Mouse (Mus musculus) MEL (cell line): ENCODE data around the gene Gab2. TPM values are rescaled to one million over a fixed set of nuclear protein-coding genes. Genes with fewer than 3 reads are reported as not detected.

ENCODE experiments used
- DNase-seq: peaks from one replicate; pipeline ENCODE4 v3.0.0; 2011; ENCODE audit warnings: low read depth, low spot score
- H3K27ac ChIP-seq: 2 replicates; pipeline ENCODE4 v1.5.1; 2012; ENCODE audit warnings: low read depth, mild to moderate bottlenecking, control low read depth, low read length, moderate library complexity; ENCODE audit not compliant: control insufficient read depth
- H3K27me3 ChIP-seq, 2 experiments: fragments of 150-350 bp in 1 of 2; sonication (generic) in 1 of 2; 2 replicates each; pipeline ENCODE4 v1.6.1; 2012; ENCODE audit warnings: low read length in 2 of 2, mild to moderate bottlenecking in 2 of 2, improper control_type of control experiment in 1 of 2, moderate library complexity in 1 of 2; ENCODE audit not compliant: insufficient read depth in 2 of 2, control insufficient read depth in 1 of 2
- H3K36me3 ChIP-seq, 2 experiments: 2 replicates each; pipeline ENCODE4 v1.6.1; 2012 to 2014; ENCODE audit warnings: low read length in 2 of 2, improper control_type of control experiment in 1 of 2, inconsistent platforms in 1 of 2, mild to moderate bottlenecking in 1 of 2; ENCODE audit not compliant: insufficient read depth in 2 of 2, control insufficient read depth in 1 of 2
- H3K4me1 ChIP-seq, 2 experiments: fragments of 150-350 bp in 1 of 2; sonication (generic) in 1 of 2; 2 replicates each; pipeline ENCODE4 v1.6.1; 2012; ENCODE audit warnings: low read length in 2 of 2, improper control_type of control experiment in 1 of 2, mild to moderate bottlenecking in 1 of 2; ENCODE audit not compliant: insufficient read depth in 2 of 2, control insufficient read depth in 1 of 2
- H3K4me3 ChIP-seq, 2 experiments: fragments of 150-350 bp in 1 of 2; sonication (generic) in 1 of 2; 2 replicates each; pipeline ENCODE4 v1.5.1; 2012; ENCODE audit warnings: low read depth in 2 of 2, low read length in 2 of 2, mild to moderate bottlenecking in 2 of 2, moderate library complexity in 2 of 2, control low read depth in 1 of 2, improper control_type of control experiment in 1 of 2; ENCODE audit not compliant: control insufficient read depth in 1 of 2, insufficient read depth in 1 of 2
- H3K79me2 ChIP-seq: 2 replicates; pipeline ENCODE4 v1.6.1; 2012; ENCODE audit warnings: mild to moderate bottlenecking, low read length, moderate library complexity; ENCODE audit not compliant: control insufficient read depth, poor library complexity, insufficient read depth
- H3K9ac ChIP-seq: 2 replicates; pipeline ENCODE4 v1.6.1; 2012; ENCODE audit warnings: low read depth, mild to moderate bottlenecking, control low read depth, low read length, moderate library complexity; ENCODE audit not compliant: control insufficient read depth, poor library complexity, severe bottlenecking
- H3K9me3 ChIP-seq: fragments of 150-350 bp; sonication (generic); replicated peaks from 2 replicates; pipeline ENCODE4 v1.6.1; 2012; ENCODE audit warnings: mild to moderate bottlenecking, low read length, improper control_type of control experiment, moderate library complexity; ENCODE audit not compliant: insufficient read depth
- BHLHE40 ChIP-seq: IDR thresholded peaks from 2 replicates; pipeline ENCODE4 v1.6.1; 2012; ENCODE audit warnings: low read depth, mild to moderate bottlenecking, inconsistent platforms, low read length, improper control_type of control experiment, borderline replicate concordance
- CHD2 ChIP-seq: IDR thresholded peaks from 2 replicates; pipeline ENCODE4 v1.6.1; 2011; ENCODE audit warnings: low read length, improper control_type of control experiment
- CTCF ChIP-seq, 3 experiments: IDR thresholded peaks in 2 of 3; conservative IDR thresholded peaks in 1 of 3; 2 replicates each; pipeline ENCODE4 v1.5.1; 2011 to 2012; ENCODE audit warnings: low read length in 3 of 3, low read depth in 2 of 3, mild to moderate bottlenecking in 2 of 3, improper control_type of control experiment in 1 of 3, inconsistent platforms in 1 of 3, mixed read lengths in 1 of 3, moderate library complexity in 1 of 3; ENCODE audit not compliant: control insufficient read depth in 1 of 3, insufficient read depth in 1 of 3, poor library complexity in 1 of 3, severe bottlenecking in 1 of 3
- GABPA ChIP-seq: IDR thresholded peaks from 2 replicates; pipeline ENCODE4 v1.6.1; 2012; ENCODE audit warnings: low read depth, mild to moderate bottlenecking, inconsistent platforms, low read length, improper control_type of control experiment, moderate library complexity
- GATA1 ChIP-seq: IDR thresholded peaks from 2 replicates; pipeline ENCODE4 v1.6.1; 2011; ENCODE audit warnings: low read depth, low read length, improper control_type of control experiment
- HCFC1 ChIP-seq: IDR thresholded peaks from 2 replicates; pipeline ENCODE4 v1.6.1; 2012; ENCODE audit warnings: low read depth, mild to moderate bottlenecking, inconsistent platforms, low read length, improper control_type of control experiment, moderate library complexity
- KAT2A ChIP-seq: conservative IDR thresholded peaks from 2 replicates; pipeline ENCODE4 v1.6.1; 2012; ENCODE audit warnings: low read depth, low read length, improper control_type of control experiment, inconsistent platforms
- MAFK ChIP-seq: IDR thresholded peaks from 2 replicates; pipeline ENCODE4 v1.6.1; 2011; ENCODE audit warnings: low read depth, mild to moderate bottlenecking, low read length, improper control_type of control experiment, borderline replicate concordance
- MAX ChIP-seq: IDR thresholded peaks from 2 replicates; pipeline ENCODE4 v1.6.1; 2011; ENCODE audit warnings: low read length, improper control_type of control experiment
- MAZ ChIP-seq: IDR thresholded peaks from 2 replicates; pipeline ENCODE4 v1.6.1; 2012; ENCODE audit warnings: low read depth, mild to moderate bottlenecking, inconsistent platforms, low read length, improper control_type of control experiment
- MXI1 ChIP-seq: IDR thresholded peaks from 2 replicates; pipeline ENCODE4 v1.6.1; 2011; ENCODE audit warnings: mild to moderate bottlenecking, low read depth, low read length, improper control_type of control experiment
- MYC ChIP-seq: IDR thresholded peaks from 2 replicates; pipeline ENCODE4 v1.6.1; 2011; ENCODE audit warnings: low read depth, mild to moderate bottlenecking, low read length, improper control_type of control experiment, moderate library complexity
- POLR2A ChIP-seq, 2 experiments: IDR thresholded peaks; 2 replicates each; pipeline ENCODE4 v1.6.1; 2011 to 2012; ENCODE audit warnings: low read length in 2 of 2, mild to moderate bottlenecking in 2 of 2, control low read depth in 1 of 2, improper control_type of control experiment in 1 of 2, low read depth in 1 of 2, moderate library complexity in 1 of 2; ENCODE audit not compliant: control insufficient read depth in 1 of 2, insufficient read depth in 1 of 2, poor library complexity in 1 of 2
- POLR2AphosphoS2 ChIP-seq: IDR thresholded peaks from 2 replicates; pipeline ENCODE4 v1.6.1; 2011; ENCODE audit warnings: low read length, improper control_type of control experiment
- POLR2AphosphoS5 ChIP-seq: IDR thresholded peaks from 2 replicates; pipeline ENCODE4 v1.6.1; 2012; ENCODE audit warnings: low read depth, borderline replicate concordance, mild to moderate bottlenecking, inconsistent platforms, low read length, moderate library complexity, mixed read lengths
- RAD21 ChIP-seq: IDR thresholded peaks from 2 replicates; pipeline ENCODE4 v1.6.1; 2011; ENCODE audit warnings: mild to moderate bottlenecking, low read depth, low read length, improper control_type of control experiment
- TAL1 ChIP-seq: IDR thresholded peaks from 2 replicates; pipeline ENCODE4 v1.6.1; 2012; ENCODE audit warnings: mild to moderate bottlenecking, inconsistent platforms, low read length, moderate library complexity, mixed read lengths
- TBP ChIP-seq: IDR thresholded peaks from 2 replicates; pipeline ENCODE4 v1.8.0; 2011; ENCODE audit warnings: low read depth, low read length, improper control_type of control experiment
- ZKSCAN1 ChIP-seq: IDR thresholded peaks from 2 replicates; pipeline ENCODE4 v1.6.1; 2012; ENCODE audit warnings: low read depth, mild to moderate bottlenecking, inconsistent platforms, low read length, improper control_type of control experiment, moderate library complexity
- ZNF384 ChIP-seq: IDR thresholded peaks from 2 replicates; pipeline ENCODE4 v1.6.1; 2012; ENCODE audit warnings: low read depth, mild to moderate bottlenecking, inconsistent platforms, low read length, improper control_type of control experiment
- polyA plus RNA-seq, 2 experiments: library from polyadenylated mRNA; stranded (reverse) in 1 of 2; unstranded in 1 of 2; fragments of >175 nt in 1 of 2; fragments of >200 nt in 1 of 2; gene quantifications; 2 replicates each; pipeline versions ENCODE4 v1.2.1 to v1.2.4; 2012; ENCODE audit warnings: low replicate concordance in 2 of 2, low read depth in 1 of 2; ENCODE audit not compliant: insufficient read length in 2 of 2, insufficient read depth in 1 of 2, missing spikeins in 1 of 2
- total RNA-seq: library from RNA; depleted of rRNA; stranded (reverse); fragments of 300-350 nt; gene quantifications from 2 replicates; pipeline ENCODE4 v1.2.3, GENCODE M21; 2012

The Gab2 gene
- total and polyA plus RNA-seq, 3 experiments: 5.0 to 11.5 TPM; not detected in 1

DNA sequence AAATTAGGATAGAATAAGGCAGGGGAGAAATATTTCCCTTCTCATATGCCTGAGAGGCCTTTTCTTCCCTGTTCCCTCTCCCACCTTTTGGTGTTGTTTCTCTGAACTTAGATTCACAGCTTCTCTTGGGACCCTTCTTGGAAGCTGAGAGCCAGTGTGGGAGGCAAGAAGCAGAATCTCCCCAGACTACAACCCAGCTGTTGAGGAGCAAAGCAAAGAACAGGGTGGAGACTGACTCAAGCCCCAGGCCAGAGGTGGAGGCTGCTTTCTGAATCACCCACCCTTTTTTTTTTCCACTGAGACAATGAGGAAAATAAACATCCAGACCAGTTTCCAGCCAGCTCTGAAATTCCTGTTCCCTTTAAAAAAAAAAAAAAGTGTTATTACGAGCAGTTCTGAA is 166.3 kb downstream of the Gab2 start:
- H3K9ac ChIP-seq: no peak overlapping the region
- no peak overlapping the region for H3K27ac ChIP-seq
- no peak for TF ChIP-seq MAX
- no peak for TF ChIP-seq TBP
- no peak for TF ChIP-seq MAZ
- no peak for TF ChIP-seq MAFK
- TF ChIP-seq POLR2AphosphoS2: no peak
- TF ChIP-seq GABPA: no peak
- no peak for TF ChIP-seq ZKSCAN1
- TF ChIP-seq MYC: no peak
- no peak for TF ChIP-seq KAT2A
- TF ChIP-seq HCFC1: no peak
- no peak for TF ChIP-seq TAL1
- no peak for TF ChIP-seq CTCF (IDR thresholded peaks at IDR 0.05 in 2 of 3, conservative IDR thresholded peaks at IDR 0.05 in 1 of 3; ENCODE audit: control insufficient read depth in 1 of 3, insufficient read depth in 1 of 3, low read depth in 2 of 3, low read length in 3 of 3, poor library complexity in 1 of 3, severe bottlenecking in 1 of 3)
- no peak for TF ChIP-seq POLR2AphosphoS5
- no peak for TF ChIP-seq CHD2
- TF ChIP-seq MXI1: no peak
- no peak for TF ChIP-seq RAD21
- no peak for TF ChIP-seq GATA1
- no peak for TF ChIP-seq POLR2A (IDR thresholded peaks at IDR 0.05; ENCODE audit: control insufficient read depth in 1 of 2, insufficient read depth in 1 of 2, low read depth in 1 of 2, low read length in 2 of 2, poor library complexity in 1 of 2)
- no peaks in the 10 kb centered on the region; a peak in 1 of 4 replicates for H3K36me3 ChIP-seq
- no peaks in the 10 kb centered on the region for H3K79me2 ChIP-seq
- H3K4me1 ChIP-seq: no peaks in the 10 kb centered on the region
- no peak overlapping the region for H3K4me3 ChIP-seq
- no peak for DNase-seq
- H3K9me3 ChIP-seq: no peaks in the 10 kb centered on the region
- H3K27me3 ChIP-seq: no peaks in the 10 kb centered on the region

DNA sequence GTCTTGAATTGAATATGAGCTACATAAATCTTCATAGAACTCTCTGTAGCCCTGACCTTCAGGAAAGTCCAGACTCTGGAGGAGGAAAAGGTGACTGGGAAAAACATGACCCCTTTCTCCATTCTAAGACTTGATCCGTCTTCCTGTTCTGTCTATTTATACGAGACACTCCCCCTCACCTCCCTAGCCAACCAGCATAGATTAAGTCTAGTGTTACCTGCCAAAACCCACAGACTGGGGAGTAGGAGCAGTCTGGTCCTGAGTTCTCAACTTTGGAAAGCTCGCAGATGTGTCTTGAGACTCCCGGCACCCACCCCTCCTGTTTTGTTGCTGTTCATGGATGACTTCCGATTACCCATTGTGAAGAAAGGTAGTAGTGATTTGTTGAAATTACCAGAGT is 166.8 kb downstream of the Gab2 start:
- DNase-seq: no peak
- Histone ChIP-seq H3K4me3 (no peak overlapping the region), H3K9ac (no peak overlapping the region), H3K79me2 (no peaks in the 10 kb centered on the region), H3K36me3 (no peaks in the 10 kb centered on the region; a peak in 1 of 4 replicates), H3K27me3 (no peaks in the 10 kb centered on the region), H3K9me3 (no peaks in the 10 kb centered on the region), H3K27ac (no peak overlapping the region), H3K4me1 (no peaks in the 10 kb centered on the region)
- no peak for TF ChIP-seq MYC
- no peak for TF ChIP-seq BHLHE40
- TF ChIP-seq ZNF384: no peak
